Mouse (Mus musculus) thymus, adult 2 months (tissue): ENCODE measurements around the gene Otud5. TPM values are rescaled to one million over a fixed set of nuclear protein-coding genes. Genes with fewer than 3 reads are reported as not detected.
"Not testable (repeated sequence)": the region's sequence is repeated elsewhere in the genome, so short reads cannot be mapped to it uniquely, and the experiment has no call there.

Source experiments
- DNase-seq: peaks from one replicate; pipeline ENCODE4 v3.0.0; 2021
- H3K27ac ChIP-seq: fragments of 200-500 bp; 2 replicates; pipeline ENCODE4 v1.5.1; 2012; ENCODE audit warnings: low read length, control low read depth; ENCODE audit not compliant: control insufficient read depth, insufficient read depth
- H3K27me3 ChIP-seq: fragments of 200-500 bp; 2 replicates; pipeline ENCODE4 v1.6.1; 2012; ENCODE audit warnings: mild to moderate bottlenecking, low read length, moderate library complexity, mixed read lengths; ENCODE audit not compliant: control insufficient read depth, insufficient read depth
- H3K36me3 ChIP-seq: fragments of 200-500 bp; 2 replicates; pipeline ENCODE4 v1.6.1; 2012; ENCODE audit warnings: mild to moderate bottlenecking, low read length, moderate library complexity; ENCODE audit not compliant: control insufficient read depth, insufficient read depth
- H3K4me1 ChIP-seq: fragments of 200-500 bp; replicated peaks from 2 replicates; pipeline ENCODE4 v1.6.1; 2012; ENCODE audit warnings: low read length; ENCODE audit not compliant: control insufficient read depth, insufficient read depth
- H3K4me3 ChIP-seq: fragments of 200-500 bp; 2 replicates; pipeline ENCODE4 v1.5.1; 2012; ENCODE audit warnings: mild to moderate bottlenecking, low read length, control low read depth, moderate library complexity; ENCODE audit not compliant: control insufficient read depth, insufficient read depth
- CTCF ChIP-seq: fragments of 200-500 bp; IDR thresholded peaks from 2 replicates; pipeline ENCODE4 v1.5.1; 2012; ENCODE audit warnings: mild to moderate bottlenecking, control low read depth, low read length, moderate library complexity, borderline replicate concordance; ENCODE audit not compliant: control insufficient read depth, poor library complexity, insufficient read depth; ENCODE audit errors: extremely low read depth
- POLR2A ChIP-seq: fragments of 200-500 bp; IDR thresholded peaks from 2 replicates; pipeline ENCODE4 v1.6.1; 2012; ENCODE audit warnings: mild to moderate bottlenecking, low read length, control low read depth, moderate library complexity; ENCODE audit not compliant: control insufficient read depth, poor library complexity, insufficient read depth; ENCODE audit errors: extremely low read depth
- WGBS: fragments of 180-500 bp; shearing (Covaris S2); methylation state at CpG from one replicate; pipeline ENCODE4 v1.1.7; 2018; 5-methylcytosine and 5-hydroxymethylcytosine counted together
- polyA plus RNA-seq: library from polyadenylated mRNA; depleted of rRNA; stranded (reverse); fragments of >200 nt; gene quantifications from 2 replicates; pipeline ENCODE4 v1.2.3, GENCODE M21; 2012; rRNA removed

Gene Otud5
- 112 TPM in 2 replicates for polyA plus RNA-seq

GRCm38 (mm10) chrX:7841163-7842162 is at the start of gene Otud5:
TSS of gene Otud5 (plus strand) at chrX:7841364.
- Histone ChIP-seq H3K4me3 (peak within 1 kb of the TSS; percentile 96), H3K4me1 (0 out of 2 replicates have a peak, but pooled peaks cover 8% of the 10 kb centered on the region), H3K27ac (peak within 1 kb of the TSS; percentile 89), H3K27me3 (no peaks in the 10 kb centered on the region), H3K36me3 (no peaks in the 10 kb centered on the region)
- 0 out of 2 replicates have a peak, but pooled peaks have one; percentile 34 for TF ChIP-seq POLR2A
- TF ChIP-seq CTCF: no peak
- peak; percentile 93 for DNase-seq
- WGBS: 2% methylated on average over 66 of the region's 74 CpGs

GRCm38 (mm10) chrX:7793361-7793760 is 47.8 kb upstream of the Otud5 start:
- Histone ChIP-seq H3K4me1 (peaks cover 3% of the 10 kb centered on the region; the same call in 1 of the 2 replicates), H3K4me3 (no peak overlapping the region), H3K27me3 (no peaks in the 10 kb centered on the region), H3K27ac (no peak overlapping the region), H3K36me3 (0 out of 2 replicates have a peak, but pooled peaks cover 5% of the 10 kb centered on the region)
- WGBS: 67% methylated on average over 3 of the region's 3 CpGs
- DNase-seq: no peak
- TF ChIP-seq CTCF: no peak
- no peak for TF ChIP-seq POLR2A

GRCm38 (mm10) chrX:7795016-7795415 is 46.1 kb upstream of the Otud5 start:
- Histone ChIP-seq H3K36me3 (peaks cover 15% of the 10 kb centered on the region), H3K4me3 (no peak overlapping the region), H3K27ac (no peak overlapping the region), H3K27me3 (no peaks in the 10 kb centered on the region), H3K4me1 (peaks cover 3% of the 10 kb centered on the region; the same call in 1 of the 2 replicates)
- 82% methylated on average over 7 of the region's 7 CpGs for WGBS
- peak; percentile 15 for DNase-seq
- TF ChIP-seq POLR2A (no peak), CTCF (no peak)

GRCm38 (mm10) chrX:7797327-7797726 is 43.8 kb upstream of the Otud5 start:
- no peak overlapping the region for H3K4me3 ChIP-seq
- WGBS: 98% methylated on average over 3 of the region's 3 CpGs
- TF ChIP-seq POLR2A: no peak
- TF ChIP-seq CTCF: no peak
- no peaks in the 10 kb centered on the region for H3K4me1 ChIP-seq
- no peak for DNase-seq
- H3K36me3 ChIP-seq: peaks cover 19% of the 10 kb centered on the region
- no peak overlapping the region for H3K27ac ChIP-seq
- H3K27me3 ChIP-seq: no peaks in the 10 kb centered on the region

- not testable (repeated sequence) for H3K4me1 ChIP-seq, H3K4me3 ChIP-seq, H3K27ac ChIP-seq, DNase-seq, H3K27me3 ChIP-seq
- 96% methylated on average over 2 of the region's 2 CpGs for WGBS
- peaks cover 15% of the 10 kb centered on the region for H3K36me3 ChIP-seq
Observed at GRCm38 (mm10) chrX:7802157-7802556, 39.0 kb upstream of the Otud5 start.

GRCm38 (mm10) chrX:7815016-7815415 is 26.1 kb upstream of the Otud5 start:
- not testable (repeated sequence) for H3K36me3 ChIP-seq, H3K27me3 ChIP-seq, H3K4me1 ChIP-seq, H3K27ac ChIP-seq, H3K4me3 ChIP-seq
- WGBS: 79% methylated on average over 8 of the region's 8 CpGs
- peak; percentile 27 for DNase-seq
